Mouse (Mus musculus): ENCODE measurements at regions not wholly inside any gene's neighbourhood (a gene's known extent, or its start where the extent isn't known, plus 50 kb on each side); places are given as distances from the start of the nearest gene placed in this dataset.
A peak's percentile ranks its signal among the peaks of the same experiment; 100 is the strongest.

- ATAC-seq (ENCODE audit: insufficient number of reproducible peaks, low FRiP score, low TSS enrichment): peak; percentile 56; the same call in 1 of the 2 replicates
Measured at GRCm38 (mm10) chr14:46193577-46193976, 185.6 kb upstream of the Gm15217 start.

DNA sequence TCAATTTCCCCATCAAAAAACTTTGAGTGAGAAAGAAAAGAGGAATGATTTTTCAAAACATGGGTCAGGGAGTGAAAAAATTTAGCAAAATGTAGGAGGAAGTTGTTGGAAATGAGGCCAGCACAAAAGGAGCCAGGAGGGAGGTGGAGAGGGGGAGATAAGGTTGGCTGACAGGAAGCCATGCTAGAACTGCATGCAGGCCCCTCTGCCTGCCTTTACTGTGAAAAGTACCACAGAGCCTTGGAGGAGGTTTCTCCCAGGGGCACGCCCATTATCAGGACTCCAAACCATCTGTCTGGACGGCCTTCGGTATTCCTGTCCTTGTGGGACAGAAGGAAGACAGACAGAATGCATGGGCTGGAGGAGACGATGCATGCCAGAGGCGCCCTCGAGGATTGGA lies 183.3 kb upstream of the Gm15217 start:
- no peak for ATAC-seq (ENCODE audit: insufficient number of reproducible peaks, low FRiP score, low TSS enrichment)

DNA sequence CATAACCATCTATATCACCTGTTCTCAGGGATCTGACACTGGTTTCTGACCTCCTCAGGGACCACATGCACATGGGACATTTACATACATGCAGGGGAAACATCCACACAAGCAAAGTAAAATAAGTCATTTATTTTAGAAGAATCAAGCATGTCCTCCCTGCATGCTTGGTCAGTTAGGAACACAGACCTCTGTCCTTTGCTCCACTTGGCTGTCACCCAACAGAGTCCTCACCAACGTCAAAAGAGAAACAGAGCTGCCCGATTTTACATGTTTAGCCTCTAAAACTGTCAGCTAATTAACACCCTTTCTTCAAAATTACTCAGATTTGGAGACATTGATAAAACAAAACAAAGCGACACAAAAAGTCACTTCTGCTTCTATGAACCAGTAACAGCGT lies 176.4 kb upstream of the Gm15217 start:
- ATAC-seq (ENCODE audit: insufficient number of reproducible peaks, low FRiP score, low TSS enrichment): no peak

DNA sequence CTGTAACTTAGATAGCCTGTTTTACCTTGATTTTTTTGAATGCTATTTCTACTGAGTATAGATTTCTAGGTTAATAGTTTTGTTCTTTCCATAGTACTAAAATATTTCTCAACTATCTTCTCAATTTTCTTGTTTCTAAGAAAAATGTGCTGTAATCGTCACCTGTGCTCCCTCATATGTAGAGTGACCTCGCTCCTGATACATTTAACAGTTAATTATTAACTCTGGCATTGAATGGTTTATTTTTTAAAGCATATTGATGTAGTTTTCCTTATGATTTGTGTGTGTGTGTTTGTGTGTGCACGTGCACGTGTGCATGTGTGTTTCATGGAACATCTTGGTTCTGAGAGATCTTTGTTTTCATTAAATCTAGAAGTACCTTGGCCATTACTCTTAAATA lies 158.7 kb upstream of the Gm15217 start:
- no peak for ATAC-seq (ENCODE audit: insufficient number of reproducible peaks, low FRiP score, low TSS enrichment)

GRCm38 (mm10) chr14:46221897-46222669 lies 157.1 kb upstream of the Gm15217 start:
- ATAC-seq (ENCODE audit: insufficient number of reproducible peaks, low FRiP score, low TSS enrichment): no peak

- no peak for ATAC-seq (ENCODE audit: insufficient number of reproducible peaks, low FRiP score, low TSS enrichment)
Measured at GRCm38 (mm10) chr14:46223008-46223407, 156.2 kb upstream of the Gm15217 start.

DNA sequence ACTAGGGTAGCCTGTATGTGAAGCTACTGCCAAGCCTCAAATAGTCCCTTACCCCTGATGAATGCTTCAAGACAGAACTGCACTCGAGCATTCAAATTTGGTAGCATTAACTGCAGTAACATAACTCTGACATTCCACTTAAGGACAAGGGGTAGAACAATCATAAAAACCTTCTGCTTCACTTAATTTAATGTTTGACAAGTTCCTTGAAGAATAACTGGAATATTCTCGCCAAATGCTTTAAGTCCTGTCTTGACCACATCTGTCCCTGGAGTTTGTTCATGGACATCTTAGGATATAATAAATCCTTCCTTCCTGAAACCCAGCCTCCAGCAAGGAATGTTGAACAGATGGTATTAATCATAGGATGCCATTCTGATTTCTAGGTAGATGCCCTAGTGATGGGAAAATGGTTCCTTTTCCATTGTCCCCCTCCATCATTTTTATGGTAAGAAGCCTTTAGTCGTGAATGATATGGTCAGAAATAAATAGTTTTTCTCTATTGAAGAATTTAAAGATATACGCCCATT lies 154.7 kb upstream of the Gm15217 start:
- ATAC-seq (ENCODE audit: insufficient number of reproducible peaks, low FRiP score, low TSS enrichment): no peak

- no peak for ATAC-seq (ENCODE audit: insufficient number of reproducible peaks, low FRiP score, low TSS enrichment)
Measured at GRCm38 (mm10) chr14:46225851-46226608, 153.2 kb upstream of the Gm15217 start.

GRCm38 (mm10) chr14:46234040-46234439 lies 145.2 kb upstream of the Gm15217 start:
- ATAC-seq (ENCODE audit: insufficient number of reproducible peaks, low FRiP score, low TSS enrichment): no peak

- ATAC-seq (ENCODE audit: insufficient number of reproducible peaks, low FRiP score, low TSS enrichment): no peak
Measured at GRCm38 (mm10) chr14:46234835-46235234, 144.4 kb upstream of the Gm15217 start.

DNA sequence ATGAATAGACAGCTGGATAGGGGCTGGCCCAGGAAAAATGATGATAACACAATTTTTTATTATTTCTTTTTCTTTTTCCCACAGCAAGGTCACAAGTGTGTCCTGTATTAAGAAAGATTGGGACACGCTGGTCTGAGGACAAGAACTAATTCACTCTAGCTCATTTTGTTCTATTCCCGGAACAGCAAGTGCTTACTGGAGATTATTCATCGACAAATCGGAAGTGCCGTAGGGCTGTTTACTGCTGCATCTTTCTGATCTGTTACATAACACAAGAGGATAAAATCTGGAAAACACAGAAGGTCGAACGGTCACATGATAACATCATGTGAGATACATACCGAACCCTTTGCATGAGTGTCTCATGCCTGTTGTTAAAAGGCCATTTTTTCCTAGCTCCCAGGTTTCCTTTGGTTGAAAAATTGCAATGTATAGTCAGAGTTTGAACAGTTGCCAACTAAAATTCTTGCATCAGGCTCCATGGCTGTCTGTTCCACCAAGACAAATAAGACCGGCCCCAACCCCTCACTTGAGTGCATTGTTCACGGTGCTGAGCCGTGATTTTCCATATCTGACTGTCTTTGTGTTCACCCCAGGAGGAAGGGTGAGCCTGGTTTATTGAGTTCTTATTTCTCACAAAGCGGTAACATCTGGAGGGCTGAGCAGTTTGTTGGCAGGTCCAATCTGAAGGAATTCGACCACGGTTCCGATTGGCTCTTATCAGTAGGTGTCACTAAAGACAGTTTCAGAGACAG lies 139.0 kb upstream of the Gm15217 start:
- ATAC-seq (ENCODE audit: insufficient number of reproducible peaks, low FRiP score, low TSS enrichment): no peak

DNA sequence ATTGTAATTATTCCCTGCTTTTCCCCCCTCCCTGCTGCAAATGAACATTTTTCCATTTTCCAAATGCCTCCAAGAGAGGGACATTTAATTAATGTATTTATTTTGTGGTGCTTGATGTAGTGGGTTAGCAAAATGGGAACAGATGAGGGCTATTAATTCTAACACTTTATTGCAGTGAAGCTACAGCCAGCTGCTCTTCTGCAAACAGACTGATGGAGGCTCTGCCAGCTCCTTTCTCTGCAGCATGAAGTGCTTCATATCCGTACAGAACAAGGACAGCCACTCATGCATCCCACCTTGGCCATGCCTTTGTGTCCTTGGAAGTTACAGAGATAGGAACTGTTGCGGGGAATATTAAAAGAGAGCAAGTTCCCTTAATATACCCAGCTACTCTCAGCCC lies 138.3 kb upstream of the Gm15217 start:
- ATAC-seq (ENCODE audit: insufficient number of reproducible peaks, low FRiP score, low TSS enrichment): no peak

DNA sequence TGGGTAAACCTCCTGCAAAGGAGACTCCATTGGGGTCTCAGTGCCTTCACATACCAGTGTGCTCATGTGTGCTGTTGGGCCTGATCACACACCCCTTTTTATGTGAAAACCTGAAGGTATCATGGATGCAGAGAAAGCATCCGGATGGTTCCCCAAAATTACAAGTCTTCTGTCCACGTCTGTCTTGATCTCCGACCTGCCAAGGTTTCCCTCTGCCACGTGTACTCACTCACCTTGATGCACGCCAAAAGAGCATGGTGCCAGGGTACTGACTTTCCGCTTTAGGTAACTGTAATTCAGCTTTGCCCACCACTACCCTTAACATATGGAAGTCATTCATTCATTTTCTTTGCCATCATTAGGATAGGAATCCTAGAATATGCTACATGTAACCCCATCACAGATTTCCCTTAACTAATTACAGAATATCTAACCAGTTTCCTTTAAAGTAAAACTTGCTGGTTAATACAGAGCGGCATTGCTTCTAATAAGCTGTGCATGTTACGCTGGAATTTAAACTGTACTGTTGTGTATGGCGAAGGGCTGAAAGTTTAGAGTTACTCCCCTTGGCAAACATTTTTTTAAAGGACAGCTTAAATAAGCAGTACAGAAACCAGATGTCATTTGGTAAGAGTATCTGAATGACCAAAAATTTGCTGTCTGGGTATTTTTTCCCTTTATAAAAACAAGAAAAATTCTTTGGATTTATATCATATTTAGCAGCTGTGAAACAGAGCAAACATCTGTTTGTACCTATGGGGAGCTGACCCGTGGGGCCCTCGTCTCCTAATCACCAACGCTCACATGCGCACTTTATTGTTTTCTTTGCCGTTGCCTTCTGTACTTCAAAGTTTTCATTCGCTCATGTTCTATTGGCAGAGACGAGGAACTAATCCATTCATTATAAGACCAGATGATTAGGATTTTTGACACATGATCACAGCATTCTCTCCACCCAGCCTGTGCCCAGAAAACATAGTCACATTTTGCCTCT lies 131.4 kb upstream of the Gm15217 start:
- no peak for ATAC-seq (ENCODE audit: insufficient number of reproducible peaks, low FRiP score, low TSS enrichment)

- ATAC-seq (ENCODE audit: insufficient number of reproducible peaks, low FRiP score, low TSS enrichment): no peak
Measured at GRCm38 (mm10) chr14:46249141-46249540, 130.1 kb upstream of the Gm15217 start.

DNA sequence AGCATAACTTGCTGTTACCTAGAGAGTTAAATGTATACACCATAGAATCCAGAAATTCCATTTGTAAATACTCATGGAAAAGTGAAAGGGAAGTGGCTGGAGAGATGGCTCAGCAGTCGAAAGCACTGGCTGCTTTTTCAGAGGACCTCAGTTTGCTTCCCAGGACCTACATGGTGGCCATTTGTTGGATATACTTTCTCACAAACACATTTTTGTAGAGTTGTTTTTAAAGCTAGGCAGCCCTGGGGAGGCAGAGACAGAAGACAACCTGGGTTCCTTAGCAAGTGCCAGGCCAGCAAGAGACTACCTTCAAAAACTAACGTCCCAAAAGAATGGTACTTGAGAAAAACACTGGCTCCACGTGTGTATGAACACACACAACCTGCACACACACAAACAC lies 124.0 kb upstream of the Gm15217 start:
- no peak for ATAC-seq (ENCODE audit: insufficient number of reproducible peaks, low FRiP score, low TSS enrichment)

DNA sequence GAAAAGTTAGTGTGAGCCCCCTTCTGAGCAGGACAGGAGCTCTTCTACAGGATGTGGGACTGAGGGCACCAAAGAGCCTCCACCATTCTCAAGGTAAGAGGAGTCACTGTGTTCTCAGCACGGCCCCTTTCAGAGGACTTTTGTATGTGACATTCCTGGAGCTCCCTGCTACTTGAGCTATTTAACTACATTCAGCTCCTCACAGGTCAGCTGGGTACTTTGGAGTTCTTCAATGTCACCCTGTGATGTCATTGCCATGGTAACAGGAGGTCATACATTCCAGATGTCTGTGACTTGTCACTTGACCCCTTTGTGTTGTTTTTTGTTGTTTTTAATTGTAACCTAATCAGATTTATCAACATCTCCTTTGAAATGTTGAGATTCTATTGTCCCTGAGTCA lies 122.9 kb upstream of the Gm15217 start:
- ATAC-seq (ENCODE audit: insufficient number of reproducible peaks, low FRiP score, low TSS enrichment): no peak

DNA sequence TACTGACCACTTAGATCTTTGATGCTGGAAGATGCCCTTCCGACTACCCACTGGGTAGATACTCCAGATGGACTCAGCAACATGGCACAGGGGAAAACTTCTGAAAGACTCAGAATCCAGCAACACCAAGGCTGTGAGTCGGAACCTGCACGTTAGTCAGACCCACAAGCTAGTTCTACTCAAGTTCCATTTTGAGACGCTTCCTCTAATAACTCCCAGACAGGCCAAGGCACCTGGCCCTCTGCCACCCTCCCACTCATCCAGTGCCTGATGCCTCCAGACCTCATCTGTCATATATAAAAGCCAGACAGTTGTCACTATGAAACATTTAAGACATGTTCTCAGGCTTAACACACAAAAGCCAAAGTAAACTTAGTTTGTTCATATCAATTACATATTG lies 121.9 kb upstream of the Gm15217 start:
- ATAC-seq (ENCODE audit: insufficient number of reproducible peaks, low FRiP score, low TSS enrichment): no peak

- no peak for ATAC-seq (ENCODE audit: insufficient number of reproducible peaks, low FRiP score, low TSS enrichment)
Measured at GRCm38 (mm10) chr14:46258551-46258950, 120.7 kb upstream of the Gm15217 start.

DNA sequence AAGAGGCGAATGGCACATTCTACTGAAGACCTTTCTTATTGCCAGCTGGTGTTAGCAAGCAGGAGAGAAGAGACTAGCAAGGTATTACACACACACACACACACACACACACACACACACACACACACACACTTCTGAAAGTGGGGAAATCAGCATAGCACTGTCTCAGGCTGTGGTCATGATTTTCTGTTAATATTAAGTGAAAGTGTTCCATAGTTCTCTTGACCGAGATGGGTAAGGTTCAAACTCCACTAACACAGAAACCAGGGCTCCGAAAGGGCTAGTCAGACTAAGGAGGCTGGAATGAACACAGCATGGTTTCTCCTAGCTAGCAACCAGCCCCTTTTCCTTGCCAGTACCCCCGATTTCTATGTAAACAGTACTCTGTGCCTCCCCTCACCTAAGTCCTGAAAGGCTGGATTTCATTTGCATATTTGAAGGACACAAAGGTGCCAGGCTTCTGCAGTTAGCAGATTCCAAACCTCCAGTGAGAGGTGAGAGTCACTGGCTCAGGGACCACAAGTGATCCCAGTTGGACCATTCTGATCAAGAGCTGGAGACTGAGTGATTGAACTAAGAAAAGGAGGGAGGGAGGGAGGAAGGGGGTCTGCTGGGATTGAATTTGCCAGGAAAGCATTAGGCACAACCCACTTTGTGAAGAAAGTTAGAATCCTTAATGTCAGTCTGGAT lies 118.8 kb upstream of the Gm15217 start:
- ATAC-seq (ENCODE audit: insufficient number of reproducible peaks, low FRiP score, low TSS enrichment): no peak
